In genomic region chr13:25083144-25083572, GRCm38 (mm10) we compare ENCODE assay signal across 9 mouse cellular contexts. TPM values are rescaled to one million over a fixed set of nuclear protein-coding genes. Genes with fewer than 3 reads are reported as not detected.
DNase-seq lines count a peak whose midpoint lies in the region; ATAC-seq and TF ChIP-seq lines count a peak whose summit lies in the region.
"Had no signal": no experiment of that assay in that cellular context is flagged by ENCODE, and none has a peak within 500 bp of the region (broad histone marks: within the 10 kb centered on the region; RNA-seq: fewer than 3 reads in every experiment).

No protein-coding gene starts in this region.

- H3K4me3 ChIP-seq in intestine, embryonic 14.5 days (ENCODE audit: low read depth, low read length): no peak overlapping the region
- H3K4me3 ChIP-seq in intestine, postnatal 0 days (ENCODE audit: low read depth, low read length): no peak overlapping the region
- 0 out of 2 replicates have a peak overlapping the region, but pooled peaks have one; percentile 5 for H3K4me3 ChIP-seq in embryonic facial prominence, embryonic 11.5 days (ENCODE audit: low read depth, low read length)
- no peak overlapping the region for H3K4me3 ChIP-seq in kidney, embryonic 14.5 days (ENCODE audit: low read length)
- H3K4me3 ChIP-seq in lung, postnatal 0 days (ENCODE audit: low read depth, low read length): no peak overlapping the region
- H3K4me3 ChIP-seq in layer of hippocampus, adult 2 months: no peak overlapping the region

- H3K4me2 ChIP-seq in intestine, embryonic 14.5 days (ENCODE audit: low read length): peak overlapping the region; percentile 29
- H3K4me2 ChIP-seq in intestine, postnatal 0 days (replicated peaks; ENCODE audit: low read depth): no peak overlapping the region; the same call in 1 of the 2 replicates
- peak overlapping the region; percentile 32 for H3K4me2 ChIP-seq in embryonic facial prominence, embryonic 11.5 days (ENCODE audit: low read depth, low read length)
- H3K4me2 ChIP-seq in kidney, embryonic 14.5 days (replicated peaks; ENCODE audit: low read depth, low read length): peak overlapping the region; percentile 32
- H3K4me2 ChIP-seq in lung, postnatal 0 days (replicated peaks; ENCODE audit: low read depth, low read length): peak overlapping the region; percentile 15

- no peaks in the 10 kb centered on the region for H3K27me3 ChIP-seq in intestine, embryonic 14.5 days (replicated peaks; ENCODE audit: control insufficient read depth, insufficient read depth, low read length)
- no peaks in the 10 kb centered on the region for H3K27me3 ChIP-seq in intestine, postnatal 0 days (replicated peaks; ENCODE audit: control insufficient read depth, insufficient read depth, low read length)
- no peaks in the 10 kb centered on the region for H3K27me3 ChIP-seq in embryonic facial prominence, embryonic 11.5 days (ENCODE audit: control insufficient read depth, insufficient read depth, low read length)
- H3K27me3 ChIP-seq in kidney, embryonic 14.5 days (ENCODE audit: control insufficient read depth, insufficient read depth, low read length): no peaks in the 10 kb centered on the region
- no peaks in the 10 kb centered on the region for H3K27me3 ChIP-seq in lung, postnatal 0 days (replicated peaks; ENCODE audit: insufficient read depth, low read length)

- no peaks in the 10 kb centered on the region for H3K4me1 ChIP-seq in intestine, embryonic 14.5 days (replicated peaks; ENCODE audit: control insufficient read depth, insufficient read depth, low read length)
- H3K4me1 ChIP-seq in intestine, postnatal 0 days (replicated peaks; ENCODE audit: control insufficient read depth, insufficient read depth, low read length): no peaks in the 10 kb centered on the region
- H3K4me1 ChIP-seq in embryonic facial prominence, embryonic 11.5 days (ENCODE audit: control insufficient read depth, insufficient read depth, low read length): no peaks in the 10 kb centered on the region; the same call in 1 of the 2 replicates
- peaks cover 24% of the 10 kb centered on the region for H3K4me1 ChIP-seq in kidney, embryonic 14.5 days (ENCODE audit: control insufficient read depth, insufficient read depth, low read length)
- H3K4me1 ChIP-seq in lung, postnatal 0 days (ENCODE audit: insufficient read depth, low read depth, low read length): no peaks in the 10 kb centered on the region

- H3K9ac ChIP-seq in intestine, embryonic 14.5 days (ENCODE audit: low read length): no peak overlapping the region
- no peak overlapping the region for H3K9ac ChIP-seq in intestine, postnatal 0 days (ENCODE audit: low read depth, low read length)
- H3K9ac ChIP-seq in embryonic facial prominence, embryonic 11.5 days (replicated peaks; ENCODE audit: low read length): no peak overlapping the region
- H3K9ac ChIP-seq in kidney, embryonic 14.5 days (ENCODE audit: low read depth, low read length): no peak overlapping the region
- no peak overlapping the region for H3K9ac ChIP-seq in lung, postnatal 0 days (replicated peaks; ENCODE audit: low read depth)

- no peaks in the 10 kb centered on the region for H3K9me3 ChIP-seq in intestine, embryonic 14.5 days (ENCODE audit: control insufficient read depth, low read length)
- H3K9me3 ChIP-seq in intestine, postnatal 0 days (ENCODE audit: control insufficient read depth): no peaks in the 10 kb centered on the region
- no peaks in the 10 kb centered on the region for H3K9me3 ChIP-seq in embryonic facial prominence, embryonic 11.5 days (replicated peaks; ENCODE audit: control insufficient read depth, low read length)
- no peaks in the 10 kb centered on the region for H3K9me3 ChIP-seq in kidney, embryonic 14.5 days (ENCODE audit: control insufficient read depth, low read length)
- H3K9me3 ChIP-seq in lung, postnatal 0 days (ENCODE audit: low read length): no peaks in the 10 kb centered on the region

- no peak for DNase-seq in intestine, embryonic 14.5 days (ENCODE audit: low spot score)
- peak; percentile 61 for DNase-seq in embryonic facial prominence, embryonic 11.5 days (ENCODE audit: low spot score)
- DNase-seq in lung, postnatal 0 days (ENCODE audit: low spot score): no peak
- no peak for DNase-seq in right cerebral cortex, postnatal 4 days
- no peak for DNase-seq in adipocyte (ENCODE audit: low spot score)
- DNase-seq in layer of hippocampus, adult 2 months (ENCODE audit: low spot score in 2 of 2): no peak

- WGBS in intestine, embryonic 14.5 days: 4% methylated on average over 15 of the region's 15 CpGs
- 6% methylated on average over 15 of the region's 15 CpGs for WGBS in intestine, postnatal 0 days
- WGBS in embryonic facial prominence, embryonic 11.5 days: 6% methylated on average over 15 of the region's 15 CpGs
- 3% methylated on average over 15 of the region's 15 CpGs for WGBS in kidney, embryonic 14.5 days
- WGBS in lung, postnatal 0 days: 1% methylated on average over 15 of the region's 15 CpGs

- ATAC-seq in intestine, embryonic 14.5 days (replicated peaks; ENCODE audit: low FRiP score, low TSS enrichment, low read depth): no peak
- no peak for ATAC-seq in intestine, postnatal 0 days
- ATAC-seq in embryonic facial prominence, embryonic 11.5 days (replicated peaks; ENCODE audit: insufficient number of reproducible peaks, low FRiP score, low TSS enrichment, low read depth): no peak
- peak; percentile 71 for ATAC-seq in kidney, embryonic 14.5 days (ENCODE audit: low FRiP score, low TSS enrichment)
- ATAC-seq in lung, postnatal 0 days: no peak

- no peak overlapping the region for H3K27ac ChIP-seq in intestine, embryonic 14.5 days (ENCODE audit: low read depth)
- no peak overlapping the region for H3K27ac ChIP-seq in intestine, postnatal 0 days (ENCODE audit: low read depth, low read length)
- no peak overlapping the region for H3K27ac ChIP-seq in embryonic facial prominence, embryonic 11.5 days (replicated peaks; ENCODE audit: low read depth, low read length)
- peak overlapping the region; percentile 51; the same call in 1 of the 2 replicates for H3K27ac ChIP-seq in kidney, embryonic 14.5 days (ENCODE audit: low read depth, low read length)
- no peak overlapping the region for H3K27ac ChIP-seq in lung, postnatal 0 days (ENCODE audit: low read length)
- no peak overlapping the region for H3K27ac ChIP-seq in layer of hippocampus, adult 2 months
- H3K27ac ChIP-seq: macrophage had no signal

- no peak for TF ChIP-seq CTCF in intestine, postnatal 0 days (IDR thresholded peaks at IDR 0.05; ENCODE audit: low read depth)
- TF ChIP-seq CTCF in lung, postnatal 0 days (IDR thresholded peaks at IDR 0.05): no peak
- TF ChIP-seq CTCF in layer of hippocampus, adult 2 months (conservative IDR thresholded peaks at IDR 0.05): no peak

- no peak for TF ChIP-seq EP300 in lung, postnatal 0 days (IDR thresholded peaks at IDR 0.05)

- no peaks in the 10 kb centered on the region for H3K36me3 ChIP-seq in intestine, embryonic 14.5 days (ENCODE audit: control insufficient read depth, insufficient read depth, low read length)
- H3K36me3 ChIP-seq in intestine, postnatal 0 days (ENCODE audit: control insufficient read depth, insufficient read depth): no peaks in the 10 kb centered on the region
- H3K36me3 ChIP-seq in embryonic facial prominence, embryonic 11.5 days (replicated peaks; ENCODE audit: control insufficient read depth, insufficient read depth, low read depth, low read length): no peaks in the 10 kb centered on the region
- H3K36me3 ChIP-seq in kidney, embryonic 14.5 days (ENCODE audit: control insufficient read depth, insufficient read depth, low read length): no peaks in the 10 kb centered on the region
- H3K36me3 ChIP-seq in lung, postnatal 0 days (ENCODE audit: insufficient read depth, low read length): no peaks in the 10 kb centered on the region

RNA-seq across cellular contexts. Expression of gene Dcdc2a, which starts 27.4 kb away (rescaled TPM):
- 0.09 and 0.70 TPM in 2 replicates for polyA plus RNA-seq in intestine, embryonic 14.5 days (2014; fragmentation: Nextera tagmentation; extraction: Ambion mirVana)
- 0.08 and 0.13 TPM in 2 replicates for polyA plus RNA-seq in intestine, postnatal 0 days (2015; fragmentation: Nextera tagmentation; extraction: Ambion mirVana)
- 1.7 and 1.9 TPM in 2 replicates for polyA plus RNA-seq in embryonic facial prominence, embryonic 11.5 days (2014; fragmentation: Nextera tagmentation; extraction: Ambion mirVana)
- polyA plus RNA-seq in kidney, embryonic 14.5 days (2014; fragmentation: Nextera tagmentation; extraction: Ambion mirVana): 27.2 and 34.5 TPM in 2 replicates
- 2.1 and 2.9 TPM in 2 replicates for polyA plus RNA-seq in lung, postnatal 0 days (2015; fragmentation: Nextera tagmentation; extraction: Ambion mirVana)
- 10 to 100 TPM; 11.6 to 17.8 TPM for total RNA-seq in layer of hippocampus, adult 2 months (2021)
- polyA plus RNA-seq: macrophage had no signal
